Mouse (Mus musculus) cerebellum, adult 11-12 months (tissue): ENCODE measurements at regions not wholly inside any gene's neighbourhood (a gene's known extent, or its start where the extent isn't known, plus 50 kb on each side); places are given as distances from the start of the nearest gene placed in this dataset.
"Not testable (repeated sequence)": the region's sequence is repeated elsewhere in the genome, so short reads cannot be mapped to it uniquely, and the experiment has no call there.

ENCODE experiments used
- DNase-seq: peaks from one replicate; pipeline ENCODE4 v3.0.0; 2022

GRCm38 (mm10) chr14:71095661-71096422 is 496.2 kb upstream of the Fam160b2 start:
- DNase-seq = no peak

DNA sequence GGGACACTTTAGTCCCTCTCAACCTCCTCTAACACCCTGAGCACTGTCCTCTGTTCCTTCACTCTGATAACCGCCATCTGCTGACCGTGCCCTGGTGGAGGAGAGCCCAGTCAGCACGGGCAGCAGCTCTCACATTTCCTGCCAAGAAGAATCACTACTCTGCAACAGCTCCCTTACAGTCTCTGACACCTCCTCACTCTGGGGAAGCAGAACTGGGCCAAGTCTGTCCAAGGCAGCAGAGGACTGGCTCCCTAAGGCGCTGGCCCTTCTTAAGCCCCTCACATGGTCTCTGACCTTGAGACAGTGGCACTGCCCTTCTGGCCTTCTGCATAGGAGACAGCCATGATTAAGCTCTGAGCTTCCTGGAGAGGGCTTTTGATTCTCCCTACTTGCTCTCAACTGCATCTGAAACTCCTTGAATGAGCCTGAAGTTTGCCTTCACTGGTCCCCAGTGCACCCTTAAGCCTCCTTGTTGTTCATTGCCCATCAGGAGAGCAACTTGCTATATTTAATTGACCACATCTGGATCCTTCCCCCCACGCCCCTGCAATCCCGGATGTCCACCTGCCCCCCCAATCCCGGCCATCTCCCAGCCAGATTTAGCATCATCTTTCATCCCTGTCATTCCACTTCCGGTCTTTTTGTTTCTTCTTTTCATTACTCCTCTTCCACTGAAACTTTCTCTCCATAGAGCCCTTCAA is 493.1 kb upstream of the Fam160b2 start:
- peak; percentile 54 for DNase-seq

DNA sequence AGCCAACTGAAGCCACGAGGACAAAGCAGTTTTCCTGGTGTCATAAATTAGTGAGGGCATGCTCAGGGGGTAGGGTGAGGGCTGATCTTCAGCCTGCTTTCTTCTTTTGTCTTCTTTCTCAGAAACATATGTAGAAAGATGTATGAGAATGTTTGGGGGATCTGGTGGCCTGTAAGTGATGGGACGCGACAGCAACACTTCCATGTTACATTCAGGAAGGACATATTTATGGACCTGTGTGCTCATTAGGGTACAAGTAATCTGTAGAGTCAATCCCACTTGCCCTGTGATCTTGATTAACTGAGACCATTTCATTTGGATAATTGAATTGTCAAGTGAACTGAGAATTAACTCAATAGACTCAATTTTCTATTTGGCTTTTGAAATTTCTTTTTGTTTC is 486.1 kb upstream of the Fam160b2 start:
- DNase-seq = no peak

GRCm38 (mm10) chr14:71082327-71082726 is 482.7 kb upstream of the Fam160b2 start:
- DNase-seq = no peak

- no peak for DNase-seq
Measured at GRCm38 (mm10) chr14:71075671-71076070, 476.0 kb upstream of the Fam160b2 start.

- DNase-seq = no peak
Measured at GRCm38 (mm10) chr14:71074019-71074418, 474.4 kb upstream of the Fam160b2 start.

GRCm38 (mm10) chr14:71065669-71066068 is 466.0 kb upstream of the Fam160b2 start:
- no peak for DNase-seq

DNA sequence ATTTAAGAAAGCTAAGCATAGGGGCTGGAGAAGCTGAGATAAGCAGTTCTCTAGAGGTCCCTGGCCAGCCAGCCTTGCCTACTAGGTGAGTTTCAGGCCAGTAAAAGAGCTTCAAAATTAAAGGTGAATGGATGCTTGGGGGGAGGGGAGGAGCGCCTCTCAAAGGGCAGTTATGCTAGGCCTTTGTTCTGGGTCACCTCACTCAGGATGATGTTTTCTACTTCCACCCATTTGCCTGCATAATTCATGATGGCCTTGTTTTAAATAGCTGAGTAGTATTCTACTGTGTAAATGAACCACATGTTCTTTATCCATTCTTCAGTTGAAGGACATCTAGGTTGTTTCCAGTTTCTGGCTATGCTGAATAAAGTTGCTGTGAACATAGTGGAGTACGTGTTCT is 457.0 kb upstream of the Fam160b2 start:
- DNase-seq = no peak

DNA sequence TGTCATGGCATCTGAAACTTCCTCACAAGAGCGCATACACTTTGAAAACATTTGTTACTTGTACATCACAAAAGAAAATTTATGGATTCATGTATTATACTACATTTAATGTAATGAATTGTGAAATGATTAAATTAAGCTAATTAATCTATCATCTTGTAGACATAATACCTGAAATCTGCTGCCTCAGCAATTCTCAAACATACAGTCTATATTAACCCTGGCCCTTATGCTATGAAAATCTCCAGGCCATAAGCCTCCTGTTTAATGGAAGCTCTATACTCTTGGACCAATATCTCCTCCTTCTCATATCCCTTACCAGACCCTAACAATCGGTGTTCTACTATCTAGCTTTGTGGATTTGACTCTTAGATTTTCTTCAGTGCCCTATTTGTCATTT is 455.8 kb upstream of the Fam160b2 start:
- DNase-seq = no peak

DNA sequence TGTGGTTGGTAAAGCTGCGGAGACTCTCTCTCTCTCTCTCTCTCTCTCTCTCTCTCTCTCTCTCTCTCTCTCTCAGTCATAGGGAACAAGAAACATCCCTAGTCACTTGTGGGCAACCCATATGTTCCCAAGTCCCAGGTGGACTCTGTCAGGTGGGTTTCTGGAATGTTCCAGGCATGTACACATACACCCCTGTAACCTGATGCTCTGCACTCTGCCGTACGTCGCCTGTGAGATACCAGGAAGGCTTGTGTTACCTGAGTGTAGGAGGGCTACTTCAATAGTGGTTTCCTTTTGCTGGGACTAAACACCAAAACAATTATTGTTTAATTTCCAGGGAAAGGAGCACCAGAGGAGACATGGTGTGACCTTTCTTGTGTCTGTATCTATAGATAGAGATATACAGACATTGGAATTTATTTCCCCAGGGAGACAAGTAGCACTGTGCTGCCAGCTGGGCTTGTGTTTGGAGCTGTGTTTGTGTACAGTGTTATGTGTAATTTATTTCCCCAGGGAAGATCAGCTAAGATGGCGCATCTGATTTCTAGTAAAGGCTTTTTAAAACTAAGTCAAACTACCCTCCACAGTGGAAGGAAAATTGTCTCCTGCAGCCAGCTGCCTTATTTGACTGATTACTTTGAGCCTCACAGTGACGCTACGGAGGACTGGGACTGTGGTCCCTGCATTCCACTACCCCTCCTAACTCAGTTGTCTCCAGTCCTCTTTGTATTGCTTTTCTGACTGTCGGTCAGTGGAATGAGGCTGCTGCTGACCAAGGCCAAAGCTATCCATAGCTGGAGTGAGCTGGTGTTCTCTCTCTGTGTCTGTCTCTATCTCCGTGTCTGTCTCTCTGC is 454.4 kb upstream of the Fam160b2 start:
- no peak for DNase-seq

- peak; percentile 14 for DNase-seq
Measured at GRCm38 (mm10) chr14:71047096-71047495, 447.5 kb upstream of the Fam160b2 start.

DNA sequence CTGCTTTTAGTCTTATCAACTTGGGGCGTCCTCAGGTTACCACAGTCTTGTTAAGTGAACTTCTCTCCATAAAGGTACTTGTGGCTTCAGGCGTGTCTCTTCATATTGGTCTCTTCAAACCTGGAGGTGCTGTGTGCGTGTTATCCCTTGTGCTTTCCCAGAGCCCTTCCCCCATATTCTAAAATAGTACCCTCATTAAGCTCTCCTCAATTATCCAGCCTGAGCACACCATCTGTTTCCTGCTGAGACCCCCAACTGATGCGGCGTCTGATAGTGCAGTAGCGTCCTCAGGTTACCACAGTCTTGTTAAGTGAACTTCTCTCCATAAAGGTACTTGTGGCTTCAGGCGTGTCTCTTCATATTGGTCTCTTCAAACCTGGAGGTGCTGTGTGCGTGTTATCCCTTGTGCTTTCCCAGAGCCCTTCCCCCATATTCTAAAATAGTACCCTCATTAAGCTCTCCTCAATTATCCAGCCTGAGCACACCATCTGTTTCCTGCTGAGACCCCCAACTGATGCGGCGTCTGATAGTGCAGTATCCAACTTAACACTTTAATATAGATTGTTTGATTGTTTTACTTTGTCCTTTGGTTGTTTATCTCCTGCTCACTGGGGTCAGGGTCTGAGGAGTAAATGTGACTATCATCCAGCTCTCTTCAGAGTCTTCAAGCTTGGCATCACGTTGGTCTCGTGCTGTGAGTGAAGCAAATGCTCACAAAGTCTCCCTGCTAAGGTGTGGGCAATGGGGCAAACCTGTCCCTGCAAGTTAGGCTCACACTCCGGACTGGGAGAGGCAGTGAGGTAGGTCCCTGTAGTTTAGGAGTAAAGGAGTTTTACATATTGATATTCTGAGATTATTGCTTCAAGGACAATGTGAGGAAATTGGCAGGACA is 444.5 kb upstream of the Fam160b2 start:
- not testable (repeated sequence) for DNase-seq

- DNase-seq = no peak
Measured at GRCm38 (mm10) chr14:71036620-71037019, 437.0 kb upstream of the Fam160b2 start.

DNA sequence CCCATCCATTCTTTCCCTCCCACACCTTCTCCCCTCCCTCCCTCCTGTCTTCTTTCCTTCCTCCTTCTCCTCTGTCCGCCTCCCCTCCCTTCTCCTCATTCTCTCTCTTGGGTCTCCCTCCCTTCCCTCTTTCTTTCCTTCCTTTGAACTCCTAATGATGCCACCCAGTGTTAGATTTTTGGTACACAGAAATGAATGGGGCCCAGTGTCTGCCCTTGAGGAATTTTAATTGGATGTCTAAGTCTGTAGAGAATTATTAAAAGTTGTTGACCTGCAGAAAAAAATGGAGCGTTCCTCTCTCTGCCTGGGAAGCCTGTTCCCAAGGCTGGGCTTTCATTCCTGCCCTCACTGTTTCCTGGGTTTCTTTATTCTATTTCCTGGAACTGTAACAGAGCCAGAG is 434.0 kb upstream of the Fam160b2 start:
- DNase-seq = no peak

- no peak for DNase-seq
Measured at GRCm38 (mm10) chr14:71030164-71030880, 430.7 kb upstream of the Fam160b2 start.
